Mouse (Mus musculus) liver, embryonic 16.5 days (tissue): Measurements from ENCODE around the gene Gria1. TPM values are rescaled to one million over a fixed set of nuclear protein-coding genes. Genes with fewer than 3 reads are reported as not detected.

Experiments used
- ATAC-seq: fragments of 200-750 bp; cut with Nextera tagmentation; 2 replicates; pipeline ENCODE4 v1.8.0; 2017; ENCODE audit warnings: low read depth, mild to moderate bottlenecking, moderate number of reproducible peaks, moderate library complexity
- H3K27ac ChIP-seq: fragments of 300-500 bp; sonication (generic); 2 replicates; pipeline ENCODE4 v1.5.1; 2014; ENCODE audit warnings: mild to moderate bottlenecking, low read length
- H3K27me3 ChIP-seq: fragments of 300-500 bp; sonication (generic); 2 replicates; pipeline ENCODE4 v1.6.1; 2014; ENCODE audit warnings: low read depth, low read length, mixed read lengths; ENCODE audit not compliant: control insufficient read depth, insufficient read depth
- H3K36me3 ChIP-seq: fragments of 300-500 bp; sonication (generic); 2 replicates; pipeline ENCODE4 v1.6.1; 2014; ENCODE audit warnings: mild to moderate bottlenecking; ENCODE audit not compliant: control insufficient read depth, insufficient read depth
- H3K4me1 ChIP-seq: fragments of 300-500 bp; sonication (generic); 2 replicates; pipeline ENCODE4 v1.6.1; 2014; ENCODE audit warnings: low read depth, low read length, mixed read lengths; ENCODE audit not compliant: control insufficient read depth
- H3K4me2 ChIP-seq: fragments of 300-500 bp; sonication (generic); 2 replicates; pipeline ENCODE4 v1.6.1; 2014; ENCODE audit warnings: low read depth, low read length, mixed read lengths
- H3K4me3 ChIP-seq: fragments of 300-500 bp; sonication (generic); 2 replicates; pipeline ENCODE4 v1.5.1; 2014; ENCODE audit warnings: low read depth, mild to moderate bottlenecking, low read length
- H3K9ac ChIP-seq: fragments of 300-500 bp; sonication (generic); 2 replicates; pipeline ENCODE4 v1.6.1; 2014; ENCODE audit warnings: low read depth, low read length
- H3K9me3 ChIP-seq: fragments of 300-500 bp; sonication (generic); replicated peaks from 2 replicates; pipeline ENCODE4 v1.6.1; 2016; ENCODE audit warnings: low read length; ENCODE audit not compliant: control insufficient read depth
- WGBS: fragments of 180-500 bp; shearing (Covaris S2); extraction: QIAGEN DNeasy Blood & Tissue Kit; methylation state at CpG from one replicate; pipeline ENCODE4 v1.1.7; 2014; ENCODE audit not compliant: insufficient replicate concordance; 5-methylcytosine and 5-hydroxymethylcytosine counted together
- polyA plus RNA-seq: library from polyadenylated mRNA; unstranded; fragments of >200 nt; fragmentation: Nextera tagmentation; extraction: Ambion mirVana; gene quantifications from 2 replicates; pipeline ENCODE4 v1.2.1, GENCODE M21; 2015

Gria1 gene
- polyA plus RNA-seq, 1 experiment from 2014 or later: 0.06 TPM

DNA sequence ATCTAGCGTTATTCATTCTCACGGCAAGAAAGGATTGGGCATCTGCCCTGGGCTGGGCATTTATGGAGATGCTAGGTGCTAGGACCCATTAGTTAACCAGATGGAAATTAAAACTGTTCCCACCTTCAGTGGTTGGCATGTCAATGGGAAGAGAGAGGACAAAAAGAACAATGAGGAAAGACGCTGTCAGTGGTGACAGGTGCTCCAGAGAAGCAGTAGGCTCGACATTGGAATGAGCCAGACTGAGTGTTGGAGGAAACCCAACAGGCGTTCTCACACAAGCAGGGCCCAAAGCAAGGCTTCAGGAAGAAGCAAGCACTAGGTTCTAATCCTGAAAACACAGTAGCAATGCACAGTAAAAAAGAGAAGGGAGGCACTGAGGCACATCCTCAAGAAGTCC is 203.4 kb downstream of the Gria1 start:
- H3K4me3 ChIP-seq: no peak overlapping the region
- ATAC-seq: no peak
- H3K4me2 ChIP-seq: no peak overlapping the region

DNA sequence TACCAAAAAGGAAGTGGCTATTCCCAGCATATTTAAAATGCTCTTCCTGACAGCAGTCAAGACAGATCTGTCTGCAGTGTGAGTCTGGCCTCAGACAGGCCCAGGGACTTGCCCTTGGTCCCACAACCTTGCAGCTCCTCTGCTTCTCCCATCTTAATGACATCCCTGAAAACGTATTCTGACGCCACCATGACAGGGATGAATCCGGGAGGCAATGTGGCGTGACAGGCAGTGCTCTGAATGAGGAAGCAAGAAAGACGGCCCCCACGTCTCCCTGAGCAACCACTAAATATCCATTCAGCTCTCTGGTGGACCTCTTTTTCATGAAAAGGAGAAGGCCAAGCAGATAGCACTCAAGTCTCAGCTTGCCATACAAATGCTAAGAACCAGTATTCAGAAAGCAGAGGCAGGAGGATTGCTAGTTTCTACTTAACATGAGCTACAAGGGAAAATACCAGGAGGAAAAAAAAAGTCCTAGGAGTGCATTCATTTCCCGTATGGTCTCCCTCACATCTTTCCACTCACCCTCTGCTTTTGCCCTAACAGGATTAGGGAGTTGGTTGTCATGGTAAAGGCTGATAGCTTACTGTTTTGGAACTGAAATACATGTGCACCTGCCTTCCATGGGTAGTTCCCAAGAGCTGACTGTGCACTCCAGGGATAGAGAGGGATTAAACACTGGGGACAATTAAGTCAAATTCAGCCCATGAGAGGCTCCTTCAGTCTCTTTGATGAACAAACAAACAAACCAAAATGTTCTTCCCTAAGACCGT is 211.8 kb downstream of the Gria1 start:
- no peaks in the 10 kb centered on the region for H3K27me3 ChIP-seq
- no peak overlapping the region for H3K4me3 ChIP-seq
- ATAC-seq: no peak
- 34% methylated on average over 8 of the region's 8 CpGs for WGBS
- no peaks in the 10 kb centered on the region for H3K36me3 ChIP-seq
- no peaks in the 10 kb centered on the region for H3K9me3 ChIP-seq
- no peaks in the 10 kb centered on the region for H3K4me1 ChIP-seq
- H3K27ac ChIP-seq: no peak overlapping the region
- no peak overlapping the region for H3K4me2 ChIP-seq
- no peak overlapping the region for H3K9ac ChIP-seq

More for the DNA sequence above, 203.4 kb downstream of the Gria1 start:
- Histone ChIP-seq H3K9ac (no peak overlapping the region), H3K27ac (no peak overlapping the region), H3K4me1 (no peaks in the 10 kb centered on the region), H3K36me3 (no peaks in the 10 kb centered on the region), H3K27me3 (no peaks in the 10 kb centered on the region), H3K9me3 (no peaks in the 10 kb centered on the region)
- 69% methylated on average over 5 of the region's 5 CpGs for WGBS

DNA sequence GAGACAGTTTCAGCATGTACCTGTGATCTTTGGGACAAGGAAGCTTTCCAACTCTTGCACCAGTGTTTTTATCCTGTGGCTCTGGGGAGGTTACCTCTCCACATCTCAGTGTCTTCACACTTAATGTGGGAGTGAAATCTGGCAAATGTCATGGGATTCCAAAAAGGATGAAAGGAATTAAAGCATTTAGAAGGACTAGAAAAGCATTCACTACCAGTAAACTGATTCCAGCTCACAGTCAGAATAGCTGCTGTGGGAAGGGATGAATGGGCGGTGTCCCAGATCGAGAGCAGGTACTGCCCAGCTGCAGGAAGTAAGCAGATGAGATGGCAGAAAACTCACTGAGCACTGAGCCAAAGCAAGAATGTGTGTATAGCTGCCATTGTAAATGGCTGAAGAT is 224.3 kb downstream of the Gria1 start:
- H3K27me3 ChIP-seq: no peaks in the 10 kb centered on the region
- no peak overlapping the region for H3K4me2 ChIP-seq
- WGBS: 70% methylated on average over 2 of the region's 2 CpGs

DNA sequence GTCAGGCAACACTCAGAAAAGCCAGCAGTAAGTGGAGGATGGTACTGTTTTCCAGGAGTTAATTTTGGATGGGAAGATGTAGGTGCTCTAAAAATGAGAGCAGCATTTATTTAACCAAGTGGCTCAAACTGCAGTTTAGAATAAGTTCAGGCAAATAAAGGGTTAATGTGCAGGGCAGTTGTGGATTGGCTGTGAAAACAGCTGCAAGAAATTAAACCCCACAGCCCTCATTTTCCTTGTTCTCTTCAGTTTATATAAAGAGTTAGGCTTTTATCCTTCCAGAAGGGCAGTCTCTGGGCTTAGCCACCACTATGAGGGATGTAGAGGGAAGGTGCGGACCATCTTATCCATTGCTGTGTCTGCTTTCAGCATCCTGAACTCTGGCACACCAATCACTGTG is 225.2 kb downstream of the Gria1 start:
- Histone ChIP-seq H3K4me1 (no peaks in the 10 kb centered on the region), H3K36me3 (no peaks in the 10 kb centered on the region), H3K27ac (no peak overlapping the region), H3K4me2 (no peak overlapping the region), H3K9ac (no peak overlapping the region), H3K9me3 (no peaks in the 10 kb centered on the region), H3K4me3 (no peak overlapping the region), H3K27me3 (no peaks in the 10 kb centered on the region)
- ATAC-seq: no peak
- 82% methylated on average over 1 of the region's 1 CpGs for WGBS

More for the DNA sequence above, 224.3 kb downstream of the Gria1 start:
- H3K4me1 ChIP-seq: no peaks in the 10 kb centered on the region
- H3K9me3 ChIP-seq: no peaks in the 10 kb centered on the region
- no peak overlapping the region for H3K27ac ChIP-seq
- no peak overlapping the region for H3K4me3 ChIP-seq
- no peak for ATAC-seq
- H3K9ac ChIP-seq: no peak overlapping the region
- H3K36me3 ChIP-seq: no peaks in the 10 kb centered on the region

DNA sequence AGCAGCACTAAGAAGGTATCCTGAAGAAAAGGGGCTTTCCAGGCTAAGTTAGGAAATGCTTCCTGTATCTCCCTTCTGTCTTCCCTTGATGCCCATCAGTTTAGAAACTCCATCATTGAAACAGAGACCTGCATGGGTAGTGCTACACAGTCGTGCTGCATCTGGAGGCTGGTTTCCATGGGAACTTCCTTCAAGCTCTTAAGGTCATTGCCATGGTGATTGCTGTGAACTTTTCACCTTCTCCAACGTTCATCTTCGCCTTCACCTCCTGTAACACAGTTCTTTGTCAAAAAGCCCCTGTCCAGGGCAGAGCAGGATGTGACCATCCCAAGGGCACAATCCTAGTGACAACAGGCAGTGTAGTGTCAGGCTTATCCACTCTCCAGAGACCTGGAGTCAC is 228.6 kb downstream of the Gria1 start:
- Histone ChIP-seq H3K27me3 (no peaks in the 10 kb centered on the region), H3K36me3 (no peaks in the 10 kb centered on the region), H3K4me1 (no peaks in the 10 kb centered on the region), H3K9ac (no peak overlapping the region), H3K27ac (no peak overlapping the region), H3K4me3 (no peak overlapping the region), H3K4me2 (no peak overlapping the region), H3K9me3 (no peaks in the 10 kb centered on the region)
- WGBS: 30% methylated on average over 3 of the region's 3 CpGs
- ATAC-seq: no peak

DNA sequence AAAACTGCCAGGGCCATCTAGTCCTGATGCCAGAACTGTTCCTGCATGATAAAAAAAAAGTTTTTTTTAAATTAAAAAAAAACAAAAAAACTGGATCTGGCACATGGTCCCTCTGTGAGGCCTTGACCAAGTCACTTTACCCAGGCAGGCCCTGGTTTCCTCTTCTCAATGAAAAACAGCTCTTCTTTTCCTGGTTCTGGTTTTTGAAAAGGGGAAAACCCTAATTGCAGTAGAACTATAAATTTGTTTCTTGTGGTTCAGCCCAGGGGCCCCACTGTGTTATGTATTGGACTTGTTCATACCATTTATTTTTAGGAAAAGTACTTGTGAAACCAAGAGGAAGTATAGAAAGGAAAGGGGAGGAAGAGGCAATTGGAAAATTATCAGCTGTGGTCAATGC is 232.6 kb downstream of the Gria1 start:
- Histone ChIP-seq H3K27me3 (no peaks in the 10 kb centered on the region), H3K4me2 (no peak overlapping the region), H3K9me3 (no peaks in the 10 kb centered on the region), H3K4me3 (no peak overlapping the region), H3K36me3 (no peaks in the 10 kb centered on the region), H3K27ac (no peak overlapping the region), H3K4me1 (no peaks in the 10 kb centered on the region), H3K9ac (no peak overlapping the region)
- ATAC-seq: no peak

DNA sequence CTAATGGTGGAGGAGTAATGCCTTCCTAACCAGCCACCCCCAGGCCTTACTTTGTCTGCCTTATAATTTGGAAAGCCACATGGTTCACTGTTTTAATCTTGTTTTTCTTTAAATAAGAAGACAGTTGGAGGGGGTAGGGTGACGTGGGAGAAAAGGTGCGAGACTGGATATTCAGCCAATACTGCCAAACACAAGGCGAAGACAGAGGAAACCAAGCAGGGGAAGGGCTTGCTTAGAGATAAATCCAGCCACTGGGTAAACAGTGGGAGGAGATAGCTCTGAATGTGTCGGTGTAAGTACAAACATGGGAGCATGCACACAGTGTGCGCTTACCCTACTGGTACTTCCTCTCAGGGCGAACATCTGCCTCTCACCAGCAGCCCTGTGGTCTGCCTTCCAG is 233.4 kb downstream of the Gria1 start:
- 42% methylated on average over 6 of the region's 6 CpGs for WGBS
- Histone ChIP-seq H3K36me3 (no peaks in the 10 kb centered on the region), H3K9me3 (no peaks in the 10 kb centered on the region), H3K4me1 (no peaks in the 10 kb centered on the region), H3K4me3 (no peak overlapping the region), H3K27me3 (no peaks in the 10 kb centered on the region), H3K9ac (no peak overlapping the region), H3K4me2 (no peak overlapping the region), H3K27ac (no peak overlapping the region)
- ATAC-seq: no peak

DNA sequence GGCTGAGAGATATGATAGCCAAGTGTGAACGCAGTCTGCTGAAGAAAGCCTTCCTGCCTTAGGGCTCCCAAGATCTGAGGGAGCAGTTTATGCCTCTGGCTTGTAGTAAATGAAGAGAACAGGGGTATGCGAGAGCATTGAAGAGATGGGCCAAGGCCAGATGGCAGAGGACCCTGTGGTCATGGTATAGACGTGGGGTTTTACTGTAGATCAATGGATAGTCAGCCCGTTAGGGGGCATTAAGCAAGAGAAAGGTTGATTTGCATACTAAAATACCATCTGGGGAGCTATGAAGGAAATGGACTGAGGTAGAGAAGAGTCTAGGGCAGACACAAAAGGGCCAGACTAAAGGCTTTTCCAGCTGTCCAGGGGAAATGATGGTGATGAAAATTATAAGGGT is 237.7 kb downstream of the Gria1 start:
- Histone ChIP-seq H3K27ac (no peak overlapping the region), H3K4me1 (no peaks in the 10 kb centered on the region), H3K4me3 (no peak overlapping the region), H3K9me3 (no peaks in the 10 kb centered on the region), H3K9ac (no peak overlapping the region), H3K4me2 (no peak overlapping the region), H3K27me3 (no peaks in the 10 kb centered on the region), H3K36me3 (no peaks in the 10 kb centered on the region)
- 56% methylated on average over 4 of the region's 4 CpGs for WGBS
- ATAC-seq: no peak

DNA sequence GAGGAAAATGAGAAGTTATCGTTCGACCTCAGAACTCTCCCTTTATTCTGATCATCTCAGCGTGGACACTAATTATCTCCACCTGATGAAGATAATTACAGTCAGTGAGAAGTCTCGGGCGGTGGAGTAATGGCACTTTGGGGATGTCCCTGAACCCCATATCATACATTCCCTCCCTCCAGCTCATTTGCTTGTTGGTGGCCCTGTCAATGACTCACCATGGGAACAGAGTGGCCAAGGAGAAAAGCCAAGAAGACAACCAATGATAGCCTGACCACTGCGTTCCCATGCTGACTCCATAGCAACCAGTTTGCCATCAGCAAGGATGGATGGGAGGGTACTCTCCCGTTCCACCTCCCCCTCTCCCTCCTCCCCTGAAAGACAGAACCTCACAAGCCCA is 238.9 kb downstream of the Gria1 start:
- Histone ChIP-seq H3K36me3 (no peaks in the 10 kb centered on the region), H3K4me2 (no peak overlapping the region), H3K27me3 (no peaks in the 10 kb centered on the region), H3K4me1 (no peaks in the 10 kb centered on the region), H3K9me3 (no peaks in the 10 kb centered on the region), H3K4me3 (no peak overlapping the region), H3K9ac (no peak overlapping the region), H3K27ac (no peak overlapping the region)
- no peak for ATAC-seq
- WGBS: 60% methylated on average over 7 of the region's 7 CpGs
